Mouse (Mus musculus) ovary, postnatal 14 days (tissue): ENCODE data around the gene Csde1.

Source experiments
- DNase-seq: peaks from one replicate; pipeline ENCODE4 v3.0.0; 2022; ENCODE audit warnings: low spot score

Gene Csde1

DNA sequence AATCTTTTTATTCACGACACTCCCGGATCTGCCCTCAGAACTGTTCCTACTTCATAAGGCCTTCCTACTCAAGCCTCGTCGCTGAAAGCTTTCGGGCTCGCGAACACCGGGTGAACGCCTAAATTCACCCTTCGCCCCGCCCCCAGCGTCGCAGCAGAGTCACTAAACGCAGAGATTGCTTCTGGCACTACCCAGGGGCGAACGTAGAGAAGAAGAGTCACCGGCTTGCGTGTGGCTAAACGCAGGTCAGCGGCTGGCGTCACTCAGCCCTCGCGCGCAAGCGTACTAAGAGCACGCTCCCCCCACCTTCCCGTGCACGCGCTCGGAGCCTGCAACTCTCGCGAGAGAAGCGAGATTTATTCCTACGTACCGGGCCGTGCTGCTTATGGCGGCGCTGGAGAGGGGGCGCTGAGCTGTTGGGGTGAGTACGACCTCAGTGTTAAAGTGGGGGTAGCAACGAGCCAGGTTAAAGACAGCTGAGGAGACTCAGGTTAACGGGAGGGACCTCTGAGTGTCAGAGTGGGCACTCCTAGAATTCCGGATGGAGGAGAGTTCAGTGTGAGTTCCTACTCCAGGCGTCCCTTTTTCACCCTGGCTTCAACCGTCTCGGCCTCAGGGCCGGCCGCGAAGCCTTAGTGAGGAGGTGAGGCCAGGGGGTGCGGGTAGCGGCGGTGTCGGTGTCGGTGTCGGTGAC, at the start of gene Csde1:
Csde1 (plus strand) TSS at position 178 of the 694 bp plus-strand sequence.
- DNase-seq = peak; percentile 92

DNA sequence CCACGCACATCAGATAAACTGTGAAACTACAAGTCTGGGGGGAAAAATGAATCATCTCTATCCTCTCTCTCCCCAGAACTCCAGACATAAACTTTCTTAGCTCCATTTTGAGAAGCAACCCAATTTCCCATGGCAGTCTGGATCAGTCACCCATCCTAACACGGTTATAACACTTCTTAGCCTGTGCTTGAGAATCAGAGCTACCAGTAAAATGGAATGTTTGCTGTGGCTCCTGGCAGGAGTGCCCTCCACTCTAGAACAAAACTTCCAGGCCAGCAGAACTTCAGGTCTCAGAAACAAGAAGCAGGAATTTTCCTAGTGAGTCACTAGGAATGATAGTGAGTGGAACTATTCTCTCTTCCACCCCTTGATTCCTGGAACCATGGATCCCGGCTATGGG, 49.7 kb upstream of the Csde1 start:
- DNase-seq = no peak

DNA sequence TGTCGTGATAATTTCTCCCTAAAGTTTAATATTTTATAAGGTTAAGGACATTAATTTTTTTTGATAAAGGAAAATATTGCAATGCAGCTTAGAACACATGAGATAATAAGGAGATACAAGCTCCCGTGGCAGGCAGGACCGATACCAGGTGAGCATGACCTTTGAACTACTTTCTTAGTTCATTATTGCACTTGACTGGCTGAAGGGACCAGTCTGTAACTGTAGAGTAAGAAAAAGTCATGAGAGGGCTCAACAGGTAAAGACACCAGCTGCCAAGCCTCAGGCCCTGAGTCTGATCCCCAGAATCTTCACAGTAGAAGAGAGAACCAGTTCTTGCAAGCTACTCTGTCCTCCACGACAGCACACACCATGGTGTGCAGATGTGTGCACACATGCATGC, 43.3 kb upstream of the Csde1 start:
- no peak for DNase-seq

DNA sequence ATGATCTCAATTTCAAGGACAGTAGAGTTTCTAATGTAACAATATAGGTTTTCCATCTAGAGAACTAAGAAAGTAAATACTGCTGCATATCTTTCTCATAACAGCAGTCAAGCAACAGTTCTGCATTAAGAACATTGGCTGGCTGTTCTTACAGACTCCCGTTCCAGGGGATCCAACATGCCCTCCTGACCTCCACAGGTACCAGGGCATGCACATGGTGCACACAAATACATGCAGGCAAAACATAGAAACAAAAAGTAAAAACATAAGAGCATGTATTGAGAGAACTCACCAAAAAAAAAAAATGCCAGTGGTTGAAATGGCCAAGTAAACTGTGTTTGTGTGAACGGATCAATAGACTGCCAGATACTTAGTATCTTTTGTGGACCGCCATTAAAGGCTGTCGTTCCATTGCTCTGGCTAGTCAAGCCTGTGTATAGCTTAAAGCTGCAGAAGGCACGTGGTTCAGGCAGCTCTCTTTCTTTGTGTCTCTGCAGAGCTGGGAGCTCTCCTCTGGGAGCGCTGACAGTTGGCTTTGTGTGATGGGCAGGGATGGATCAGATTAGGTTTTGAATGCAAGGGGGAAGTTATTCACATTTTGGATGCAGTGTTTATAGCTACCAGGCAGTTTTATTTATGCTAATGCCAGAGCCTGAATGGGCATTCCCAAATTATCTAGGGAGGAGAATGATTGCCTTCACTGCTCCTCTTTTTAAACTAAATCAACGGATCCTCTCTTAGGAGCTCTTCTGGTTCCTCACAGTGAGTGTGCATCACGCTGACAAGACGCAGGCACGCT, 40.5 kb upstream of the Csde1 start:
- no peak for DNase-seq

DNA sequence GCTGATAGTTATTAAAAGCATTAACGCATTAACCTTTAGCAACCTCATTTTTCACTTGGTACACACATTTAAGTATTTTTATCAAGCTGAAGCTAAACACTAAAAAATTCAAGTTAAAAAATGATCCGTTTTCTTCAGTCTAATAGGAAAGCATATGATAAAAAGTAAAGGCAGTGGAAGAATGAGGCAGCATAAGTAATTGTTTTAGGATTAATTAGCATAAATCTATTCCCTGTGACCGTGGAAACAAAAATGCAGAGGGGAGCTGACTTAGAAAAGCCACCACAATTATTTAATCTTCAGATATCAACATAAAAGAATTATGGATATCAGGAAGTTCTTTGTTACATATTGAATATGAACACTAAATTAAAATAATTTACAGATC, 39.9 kb upstream of the Csde1 start:
- DNase-seq = no peak

DNA sequence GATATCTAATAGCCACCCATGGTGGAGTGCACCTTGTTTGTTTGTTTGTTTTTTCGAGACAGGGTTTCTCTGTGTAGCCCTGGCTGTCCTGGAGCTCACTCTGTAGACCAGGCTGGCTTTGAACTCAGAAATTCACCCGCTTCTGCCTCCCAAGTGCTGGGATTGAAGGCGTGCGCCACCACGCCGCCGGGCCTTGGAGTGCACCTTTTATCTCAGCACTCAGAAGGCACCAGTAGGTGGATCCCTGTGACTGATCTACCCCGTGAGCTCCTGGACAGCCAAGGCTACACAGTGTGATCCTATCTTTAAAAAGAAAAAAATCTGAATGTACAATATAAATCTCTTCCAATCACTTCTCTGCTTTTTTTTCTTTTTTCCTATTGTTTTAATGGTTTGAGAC, 29.2 kb upstream of the Csde1 start:
- no peak for DNase-seq

DNA sequence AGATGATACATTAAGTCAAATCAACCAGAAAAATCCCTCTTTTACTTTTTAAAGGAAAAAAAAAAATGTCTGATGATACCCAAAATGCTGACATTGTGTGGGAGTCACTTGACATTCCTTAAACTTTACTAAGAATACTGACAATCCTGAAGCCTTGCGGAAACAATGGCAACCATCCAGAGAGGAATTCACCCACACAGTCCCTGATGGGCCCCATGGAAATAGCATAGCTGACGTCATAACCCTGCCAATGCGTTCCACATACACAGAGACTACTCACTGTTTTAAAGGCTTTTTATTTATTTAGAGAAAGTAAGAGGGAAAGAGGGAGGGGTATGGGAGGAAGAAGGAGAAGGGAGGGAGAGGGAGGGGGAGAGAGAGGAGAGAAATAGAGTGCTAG, 27.3 kb upstream of the Csde1 start:
- DNase-seq = no peak

DNA sequence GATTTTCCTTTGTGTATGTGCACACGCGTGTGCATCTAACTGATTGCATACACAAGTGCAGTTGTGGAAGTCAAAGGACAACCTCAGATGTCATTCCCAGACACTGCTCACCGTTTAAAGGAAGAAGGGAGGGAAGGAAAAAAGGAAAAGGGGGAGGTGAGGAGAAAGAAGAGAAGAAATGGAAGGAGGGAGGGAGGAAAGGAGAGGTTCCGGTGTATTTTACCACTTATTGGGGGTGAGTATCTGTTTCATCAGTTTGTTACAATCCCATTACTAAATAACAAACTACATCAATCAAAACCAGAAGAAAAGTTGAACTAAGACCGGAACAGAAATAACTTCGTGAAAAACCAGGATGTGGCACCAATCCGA, 25.0 kb upstream of the Csde1 start:
- no peak for DNase-seq

DNA sequence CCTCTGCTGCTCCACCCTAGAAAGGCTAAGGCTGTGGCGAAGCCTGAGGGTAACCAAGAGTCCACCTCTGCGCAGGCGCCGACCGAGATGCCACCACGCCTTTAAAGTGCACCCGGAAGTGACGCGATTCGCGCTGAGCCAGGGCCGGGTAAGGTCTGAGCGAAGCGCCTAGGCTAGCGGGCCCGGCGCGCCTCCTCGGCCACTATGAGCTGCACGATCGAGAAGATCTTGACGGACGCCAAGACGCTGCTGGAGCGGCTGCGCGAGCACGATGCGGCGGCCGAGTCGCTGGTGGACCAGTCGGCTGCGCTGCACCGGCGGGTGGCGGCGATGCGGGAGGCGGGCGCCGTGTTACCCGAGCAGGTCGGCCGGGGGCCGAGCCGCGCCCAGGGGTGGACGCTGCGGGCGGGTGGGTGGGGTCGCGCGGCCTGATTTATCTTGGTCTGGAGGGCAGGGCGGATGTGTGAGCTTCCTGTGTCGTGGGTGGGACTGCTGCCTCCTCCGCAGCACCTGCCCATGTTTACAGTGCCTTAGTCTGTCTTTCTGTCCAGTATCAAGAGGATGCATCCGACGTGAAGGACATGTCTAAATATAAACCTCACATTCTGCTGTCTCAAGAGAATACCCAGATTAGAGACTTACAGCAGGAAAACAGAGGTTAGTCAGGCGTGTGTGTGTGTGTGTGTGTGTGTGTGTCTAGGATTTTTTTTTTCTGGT, 24.5 kb upstream of the Csde1 start, which contains the start of gene Sike1:
Sike1 (plus strand) TSS at position 104 of the 717 bp plus-strand sequence.
- DNase-seq = peak; percentile 91

DNA sequence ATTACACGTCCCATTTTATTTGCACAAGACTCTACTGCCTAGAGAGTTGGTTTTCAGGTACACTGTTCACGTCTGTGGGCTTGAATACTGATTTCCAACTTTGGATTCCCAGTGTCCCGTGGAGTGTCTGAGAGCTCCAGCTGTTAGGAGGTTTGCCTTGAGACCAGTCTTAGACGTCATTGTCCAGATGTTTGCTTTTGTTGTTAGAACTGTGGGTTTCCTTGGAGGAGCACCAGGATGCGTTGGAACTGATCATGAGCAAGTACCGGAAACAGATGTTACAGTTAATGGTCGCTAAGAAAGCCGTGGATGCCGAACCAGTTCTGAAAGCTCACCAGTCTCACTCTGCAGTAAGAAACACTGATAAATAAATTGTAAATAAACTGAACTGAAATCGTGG, 23.2 kb upstream of the Csde1 start:
- no peak for DNase-seq

DNA sequence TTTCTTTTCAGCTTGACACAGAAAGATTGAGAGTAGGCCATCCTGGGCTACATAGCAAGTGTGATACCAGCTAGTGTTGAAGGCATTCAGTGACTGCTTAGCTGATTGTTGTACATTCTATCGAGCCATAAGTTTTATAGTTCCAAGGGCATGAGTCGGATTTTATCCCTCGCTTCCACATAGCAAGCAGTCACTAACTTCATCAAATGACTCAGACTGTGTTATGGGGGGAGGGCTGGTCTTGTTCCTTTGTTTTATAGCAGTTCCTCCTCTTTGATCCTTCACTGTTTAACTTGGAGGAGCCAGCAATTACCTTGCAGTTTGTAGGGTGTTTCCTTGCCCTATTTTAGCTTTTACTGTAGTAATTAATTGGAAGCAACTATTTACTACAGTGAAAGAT, 22.6 kb upstream of the Csde1 start:
- DNase-seq = no peak

DNA sequence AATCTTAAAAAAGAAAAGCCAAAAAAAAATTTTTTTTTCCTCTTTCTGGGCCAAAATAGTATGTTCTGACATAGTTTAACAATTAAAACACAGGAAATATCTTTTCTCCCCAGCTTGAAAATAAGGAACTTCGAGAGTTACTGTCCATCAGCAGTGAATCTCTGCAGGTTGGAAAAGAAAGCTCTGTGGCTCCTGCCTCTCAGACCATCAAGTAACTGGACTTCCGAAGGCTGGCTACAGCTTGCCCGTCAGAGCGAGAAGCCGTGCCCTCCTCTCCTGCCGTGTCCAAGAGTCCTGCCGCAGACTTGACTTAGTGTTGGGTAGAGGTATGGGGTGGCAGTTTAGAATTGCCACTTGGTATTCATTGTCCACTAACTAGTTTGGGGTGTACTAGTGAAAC, 18.6 kb upstream of the Csde1 start:
- DNase-seq = no peak

DNA sequence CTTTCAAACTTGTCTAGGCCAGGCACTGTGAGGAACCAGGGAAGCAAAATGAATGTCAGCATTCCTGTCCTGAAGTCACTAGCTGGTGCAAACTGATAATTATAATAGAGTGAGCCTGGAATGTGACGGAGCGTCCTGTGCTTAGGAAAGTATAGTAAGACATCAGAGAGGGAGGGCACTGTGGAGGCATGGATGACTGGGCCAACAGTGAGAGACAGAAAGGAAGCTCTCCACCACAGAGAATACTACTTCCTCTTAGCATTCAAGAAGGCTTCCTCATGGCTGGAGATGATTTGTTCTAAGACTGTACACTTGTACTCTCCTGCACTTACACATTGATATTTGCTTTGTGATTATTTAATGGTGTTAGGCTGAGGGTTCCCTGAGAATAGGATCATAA, 2.9 kb upstream of the Csde1 start:
- DNase-seq = no peak

DNA sequence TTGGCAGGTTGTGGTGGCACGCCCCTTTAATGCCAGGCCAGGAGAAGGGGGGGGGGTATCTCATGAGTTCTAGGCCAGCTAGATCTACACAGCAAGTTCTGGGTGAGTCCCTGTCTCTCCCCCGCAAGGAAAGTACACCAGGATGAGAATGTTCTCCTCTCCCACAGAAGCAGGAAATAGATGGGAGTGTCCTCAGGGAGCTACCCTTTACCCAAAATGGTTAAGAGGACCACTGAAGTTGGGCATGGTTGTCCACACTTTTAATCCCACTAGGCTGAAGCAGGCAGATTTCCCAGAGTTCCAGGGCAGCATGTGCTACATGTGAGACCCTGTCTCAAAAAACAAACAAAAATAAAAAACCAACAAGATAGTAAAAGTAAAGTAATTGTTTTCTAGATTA, 764 bp upstream of the Csde1 start:
- DNase-seq = no peak

DNA sequence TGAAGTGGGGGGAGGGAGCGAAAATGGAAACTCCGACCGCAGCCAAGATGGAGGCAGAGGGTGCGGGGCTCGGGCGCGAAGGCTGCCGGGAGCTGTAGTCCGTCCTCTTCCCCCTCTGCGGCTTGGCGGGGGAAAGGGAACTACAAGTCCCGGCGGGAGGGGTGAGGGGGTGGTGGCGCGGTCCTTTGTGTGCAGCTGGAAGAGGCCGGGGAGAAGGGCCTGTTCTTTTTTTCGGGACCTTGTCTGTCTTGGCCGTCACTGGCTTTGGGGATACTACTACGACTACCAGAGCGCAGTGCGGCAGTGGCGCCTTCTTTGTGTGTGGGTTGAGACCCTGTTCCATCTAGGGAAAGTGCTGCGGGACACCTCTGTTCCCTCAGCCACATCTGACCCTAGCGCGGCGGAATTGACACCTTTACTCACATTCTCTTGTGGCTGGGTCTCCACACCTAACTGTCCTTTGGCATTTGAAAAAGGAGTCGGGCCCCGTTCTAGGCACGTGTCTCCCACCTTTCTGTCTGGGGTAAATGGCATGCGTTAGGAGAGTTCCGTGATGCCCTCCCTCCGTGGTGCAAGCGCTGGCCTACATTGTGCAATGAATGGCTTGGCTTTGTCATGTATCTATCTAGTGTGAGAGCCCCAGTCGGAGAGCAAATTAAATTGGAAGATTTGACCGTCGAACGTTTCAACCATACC, 865 bp downstream of the Csde1 start:
- DNase-seq = peak; percentile 75

DNA sequence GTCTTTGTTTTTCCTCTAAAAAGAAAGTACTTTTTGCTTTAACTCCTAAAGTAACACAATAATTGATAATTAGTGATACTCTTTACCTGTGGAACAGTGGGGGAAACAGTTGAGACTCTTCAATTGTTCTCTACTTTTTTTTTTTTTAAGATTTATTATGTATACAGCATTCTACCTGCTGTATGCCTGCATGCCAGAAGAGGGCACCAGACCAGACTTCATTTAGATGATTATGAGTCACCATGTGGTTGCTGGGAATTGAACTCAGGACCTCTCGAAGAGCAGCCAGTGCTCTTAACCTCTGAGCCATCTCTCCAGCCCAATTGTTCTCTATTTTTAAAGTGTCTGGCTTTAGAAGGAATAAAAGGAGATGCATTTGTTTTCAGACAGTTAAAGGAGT, 5.9 kb downstream of the Csde1 start:
- no peak for DNase-seq

DNA sequence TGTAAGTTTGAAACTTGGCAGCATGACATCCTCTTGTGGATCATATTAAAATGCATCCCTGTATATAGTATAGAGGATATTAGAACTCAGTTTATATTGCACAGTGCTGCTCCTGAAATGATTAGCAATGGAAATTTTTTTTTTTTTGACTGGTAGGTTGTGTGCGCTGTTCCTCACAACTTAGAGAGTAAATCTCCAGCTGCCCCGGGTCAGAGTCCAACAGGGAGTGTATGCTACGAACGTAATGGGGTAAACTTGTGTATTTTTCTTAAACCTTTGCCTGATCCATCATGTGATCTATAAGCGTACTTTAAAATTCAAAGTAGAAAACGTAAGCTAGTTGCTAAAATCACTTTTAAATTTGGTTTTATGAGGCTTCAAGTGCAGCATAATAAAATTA, 20.1 kb downstream of the Csde1 start:
- DNase-seq = no peak

DNA sequence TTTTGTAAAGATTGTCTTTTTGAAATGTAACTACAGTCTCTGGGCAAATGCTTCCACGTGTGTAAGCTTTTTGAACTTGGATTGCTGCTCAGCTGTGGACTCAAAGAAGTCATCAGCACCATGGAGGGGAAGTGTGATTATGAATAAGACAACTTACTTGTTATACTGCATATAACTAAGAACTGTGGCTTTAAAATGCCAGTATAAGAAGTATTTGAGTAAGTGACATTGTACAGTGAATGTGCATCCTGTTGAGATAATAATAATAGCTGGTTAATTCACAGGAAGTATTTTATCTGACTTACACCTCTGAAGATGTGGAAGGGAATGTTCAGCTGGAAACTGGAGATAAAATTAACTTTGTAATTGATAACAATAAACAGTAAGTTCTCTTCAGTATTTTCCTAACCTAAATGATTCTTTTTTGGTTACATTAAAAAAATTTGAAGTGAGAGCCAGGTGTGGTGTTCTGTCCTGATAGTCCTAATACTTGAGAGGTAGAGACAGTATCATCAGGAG, 20.7 kb downstream of the Csde1 start:
- no peak for DNase-seq

DNA sequence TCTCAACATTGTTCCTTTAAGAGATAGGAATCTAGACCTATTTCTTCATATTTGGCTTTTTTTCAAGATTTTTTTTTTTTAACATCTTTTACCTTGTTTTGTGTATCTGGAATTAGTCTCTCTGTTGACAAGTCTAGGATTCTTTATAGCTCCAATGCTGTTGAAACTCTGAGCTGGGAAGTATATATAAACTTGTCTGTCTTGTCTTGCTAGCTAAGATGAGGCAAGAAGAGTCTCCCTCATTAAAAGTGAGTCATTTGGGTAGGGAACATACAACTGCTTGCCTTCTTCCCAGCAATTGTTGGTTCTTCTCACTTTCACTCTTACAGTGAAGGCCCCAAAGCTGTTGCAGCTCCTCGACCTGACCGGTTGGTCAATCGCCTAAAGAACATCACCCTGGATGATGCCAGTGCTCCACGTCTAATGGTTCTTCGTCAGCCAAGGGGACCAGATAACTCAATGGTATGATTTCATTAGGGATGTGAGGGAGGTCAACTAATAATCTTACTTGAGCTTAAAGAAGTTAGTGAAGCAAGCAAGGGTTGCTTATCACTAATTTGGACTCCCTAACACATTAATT, 35.9 kb downstream of the Csde1 start:
- no peak for DNase-seq

DNA sequence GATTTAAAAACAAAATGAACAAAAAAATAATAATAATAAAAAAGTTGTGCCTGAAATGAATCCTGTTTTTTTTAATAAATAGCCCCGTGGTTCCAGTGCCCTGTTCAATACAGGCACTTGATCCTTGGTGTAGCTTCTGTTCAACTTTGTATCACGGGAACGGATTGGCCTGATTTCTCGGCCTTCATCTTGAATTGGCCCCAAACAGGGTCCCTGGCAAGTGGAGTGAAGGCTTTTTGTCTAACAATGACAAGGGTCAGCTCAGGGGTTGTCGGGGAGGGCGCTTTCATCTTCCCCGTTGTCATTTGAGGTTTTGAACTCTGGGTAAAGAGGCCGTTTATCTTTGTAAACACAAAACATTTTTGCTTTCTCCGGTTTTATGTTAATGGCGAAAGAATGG, 37.5 kb downstream of the Csde1 start:
- DNase-seq = no peak

DNA sequence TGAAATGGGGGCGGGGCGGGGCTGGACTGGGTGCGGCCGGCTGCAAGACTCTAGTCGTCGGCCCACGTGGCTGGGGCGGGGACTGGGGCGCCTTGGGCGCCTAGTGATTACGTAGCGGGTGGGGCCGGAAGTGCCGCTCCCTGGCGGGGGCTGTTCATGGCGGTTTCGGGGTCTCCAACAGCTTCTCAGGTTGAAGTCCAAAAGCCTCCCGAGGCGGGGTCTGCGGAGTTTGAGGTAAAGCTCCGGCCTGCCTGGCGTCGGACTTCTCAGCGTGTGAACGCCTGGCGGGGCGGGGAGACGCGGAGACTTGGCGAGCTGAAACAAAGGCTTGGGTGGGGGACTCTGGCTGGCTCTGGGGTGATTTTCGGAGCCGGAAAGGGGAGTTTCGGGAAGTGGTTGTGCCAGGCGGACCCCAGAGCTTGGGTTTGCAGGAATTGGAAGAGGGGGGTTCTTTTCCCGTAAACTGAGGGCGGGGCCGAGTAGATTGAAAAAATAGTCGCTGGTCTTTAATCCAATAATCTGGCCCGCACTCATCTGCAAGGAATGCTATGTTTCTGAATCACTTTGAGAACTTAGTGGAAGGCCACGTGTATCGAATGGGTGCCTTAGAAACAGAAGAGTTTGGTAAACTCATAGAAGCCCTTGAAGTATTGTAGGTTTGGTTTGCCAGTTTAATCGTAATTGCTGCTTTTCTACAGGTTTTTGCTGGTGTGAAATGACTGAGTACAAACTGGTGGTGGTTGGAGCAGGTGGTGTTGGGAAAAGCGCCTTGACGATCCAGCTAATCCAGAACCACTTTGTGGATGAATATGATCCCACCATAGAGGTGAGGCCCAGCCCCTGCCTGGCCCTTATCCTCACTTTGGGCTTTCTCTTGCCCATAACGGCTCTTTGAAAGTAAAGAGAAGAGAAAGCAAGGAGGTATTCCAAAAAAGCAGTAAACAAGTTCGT, 38.3 kb downstream of the Csde1 start, which contains the start of gene Nras:
Nras (plus strand) TSS at position 79 of the 951 bp plus-strand sequence.
- peak; percentile 96 for DNase-seq
